Mouse (Mus musculus): ENCODE data around the gene Chn2. TPM values are rescaled to one million over a fixed set of nuclear protein-coding genes. Genes with fewer than 3 reads are reported as not detected.

Gene Chn2
- polyA plus RNA-seq, 1 experiment from 2014 or later = 31.9 TPM

DNA sequence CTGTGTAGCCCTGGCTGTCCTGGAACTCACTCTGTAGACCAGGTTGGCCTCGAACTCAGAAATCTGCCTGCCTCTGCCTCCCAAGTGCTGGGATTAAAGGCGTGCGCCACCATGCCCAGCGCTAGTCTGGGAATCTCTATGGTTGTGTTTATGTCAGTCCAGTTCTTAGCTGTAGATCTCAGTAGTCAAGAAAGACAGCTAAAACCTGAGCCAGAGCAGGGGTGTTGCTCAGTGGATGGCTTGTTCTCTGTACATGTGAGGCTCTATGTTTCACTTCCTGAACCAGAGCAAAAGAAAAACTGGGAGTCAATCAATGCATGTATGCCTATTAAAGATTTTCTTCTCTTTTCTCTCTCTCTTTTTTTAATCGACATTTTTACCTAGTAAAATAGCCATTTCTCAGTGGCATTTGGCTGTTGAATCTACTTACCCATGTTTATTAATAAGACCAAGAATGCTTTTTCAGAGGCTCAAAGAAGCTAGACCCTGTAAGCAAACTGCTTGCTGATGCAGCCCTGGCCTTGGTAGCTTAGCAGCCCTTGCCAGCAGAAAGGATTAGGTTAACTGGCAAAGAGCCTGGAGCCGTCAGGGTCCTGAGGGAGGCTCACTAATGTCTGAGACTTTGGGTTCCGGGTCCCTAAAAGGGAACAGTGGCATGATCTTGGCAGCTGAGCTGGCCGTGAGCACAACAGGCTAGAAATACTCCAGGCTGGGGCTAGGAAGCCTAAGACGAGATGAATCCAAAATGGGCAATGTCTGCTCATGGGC, 87.1 kb downstream of the Chn2 start:
- no peaks in the 10 kb centered on the region for H3K27me3 ChIP-seq
- no peak overlapping the region for H3K4me3 ChIP-seq
- no peak overlapping the region for H3K9ac ChIP-seq
- peak; percentile 90 for ATAC-seq
- no peak overlapping the region for H3K4me2 ChIP-seq
- peak overlapping the region; percentile 48 for H3K27ac ChIP-seq
- H3K36me3 ChIP-seq (ENCODE audit: poor library complexity, severe bottlenecking) = no peaks in the 10 kb centered on the region
- WGBS = 59% methylated on average over 9 of the region's 9 CpGs
- no peaks in the 10 kb centered on the region for H3K9me3 ChIP-seq (replicated peaks)
- peaks cover 26% of the 10 kb centered on the region for H3K4me1 ChIP-seq

DNA sequence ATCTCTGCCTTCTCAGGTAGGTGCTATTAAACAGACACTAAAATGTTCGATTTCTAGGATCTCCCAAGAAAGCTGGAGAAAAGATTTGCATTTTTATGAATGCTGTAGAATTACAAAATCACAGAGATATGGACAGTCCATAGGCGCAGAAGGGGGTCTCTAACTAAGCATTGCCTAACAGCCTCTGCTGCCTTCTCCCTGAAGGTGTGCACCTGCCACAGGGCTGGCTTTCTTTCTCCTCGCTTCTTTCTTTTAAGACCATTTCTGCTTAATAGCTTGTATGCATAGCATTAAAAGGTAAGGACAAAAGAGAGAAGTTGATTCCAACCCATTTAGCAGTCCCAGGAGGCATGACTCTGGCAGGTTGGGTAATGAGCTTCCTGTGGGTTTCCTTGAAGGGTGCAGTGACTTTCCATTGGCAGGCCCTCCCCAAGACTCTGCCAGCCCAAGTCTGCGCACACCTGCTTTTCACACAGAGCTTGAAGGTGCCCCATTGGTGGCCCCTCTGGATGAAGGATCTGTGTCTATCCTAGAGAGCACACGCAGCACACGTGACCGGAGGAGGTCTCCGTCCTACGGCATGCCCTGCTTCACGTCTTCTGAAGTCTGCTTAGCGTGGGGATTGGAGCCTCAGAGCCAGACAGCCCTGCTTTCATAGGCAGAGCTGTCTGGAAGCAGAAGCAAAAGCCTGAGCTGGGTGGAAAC, 87.8 kb downstream of the Chn2 start:
- Histone ChIP-seq H3K4me1 (peaks cover 26% of the 10 kb centered on the region), H3K27ac (peak overlapping the region; percentile 48), H3K4me3 (no peak overlapping the region), H3K36me3 (ENCODE audit: poor library complexity, severe bottlenecking) (no peaks in the 10 kb centered on the region), H3K4me2 (no peak overlapping the region), H3K27me3 (no peaks in the 10 kb centered on the region), H3K9ac (0 out of 2 replicates have a peak overlapping the region, but pooled peaks have one; percentile 22), H3K9me3 (replicated peaks) (no peaks in the 10 kb centered on the region)
- 77% methylated on average over 11 of the region's 11 CpGs for WGBS
- peak; percentile 30; the same call in 1 of the 2 replicates for ATAC-seq

DNA sequence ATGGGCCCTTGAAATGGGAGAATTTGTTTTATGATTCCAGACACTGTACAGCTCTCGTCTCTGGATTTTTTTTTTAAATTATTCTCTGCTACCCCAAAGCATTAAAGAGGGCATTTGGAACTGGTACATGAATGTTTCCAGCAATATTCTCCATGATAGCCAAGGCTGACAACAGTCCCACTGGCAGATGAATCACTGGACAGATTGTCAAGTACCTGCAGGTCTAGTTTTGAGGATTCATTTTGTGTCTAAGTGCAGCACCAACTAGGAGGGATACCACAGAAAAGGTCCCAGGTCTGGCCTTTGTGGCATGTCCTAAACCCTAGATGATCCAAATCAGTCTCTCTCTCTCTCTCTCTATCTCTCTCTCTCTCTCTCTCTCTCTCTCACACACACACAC, 89.3 kb downstream of the Chn2 start:
- ATAC-seq = no peak
- H3K36me3 ChIP-seq (ENCODE audit: poor library complexity, severe bottlenecking) = no peaks in the 10 kb centered on the region
- H3K27ac ChIP-seq = no peak overlapping the region
- no peaks in the 10 kb centered on the region for H3K27me3 ChIP-seq
- no peak overlapping the region for H3K4me2 ChIP-seq
- peaks cover 41% of the 10 kb centered on the region for H3K4me1 ChIP-seq
- H3K9ac ChIP-seq = no peak overlapping the region
- 83% methylated on average over 1 of the region's 1 CpGs for WGBS
- H3K9me3 ChIP-seq (replicated peaks) = no peaks in the 10 kb centered on the region
- H3K4me3 ChIP-seq = no peak overlapping the region

DNA sequence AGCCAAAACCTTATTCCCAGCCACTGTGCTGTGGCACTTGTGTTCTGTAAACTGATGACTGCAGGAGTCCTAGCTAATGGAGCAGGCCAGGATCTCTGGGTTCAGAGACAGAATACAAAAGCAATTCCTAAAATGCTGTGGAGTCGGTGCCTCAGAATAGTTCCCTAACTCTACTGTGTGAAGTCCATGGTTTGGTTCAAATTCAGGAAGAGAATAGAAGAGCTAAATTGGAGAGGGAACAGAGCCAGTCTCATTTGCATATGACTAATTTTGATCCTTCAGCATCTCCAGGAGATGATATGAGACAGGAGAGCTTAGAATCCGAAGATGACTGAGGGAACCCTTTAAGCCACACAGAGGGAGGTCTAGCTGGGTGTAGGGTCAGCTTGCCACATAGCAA, 90.2 kb downstream of the Chn2 start:
- no peaks in the 10 kb centered on the region for H3K27me3 ChIP-seq
- no peak overlapping the region for H3K4me3 ChIP-seq
- no peaks in the 10 kb centered on the region for H3K9me3 ChIP-seq (replicated peaks)
- H3K36me3 ChIP-seq (ENCODE audit: poor library complexity, severe bottlenecking) = no peaks in the 10 kb centered on the region
- peaks cover 41% of the 10 kb centered on the region for H3K4me1 ChIP-seq
- WGBS = 38% methylated on average over 2 of the region's 2 CpGs
- H3K4me2 ChIP-seq = no peak overlapping the region
- 0 out of 2 replicates have a peak overlapping the region, but pooled peaks have one; percentile 21 for H3K27ac ChIP-seq
- no peak overlapping the region for H3K9ac ChIP-seq
- ATAC-seq = no peak

DNA sequence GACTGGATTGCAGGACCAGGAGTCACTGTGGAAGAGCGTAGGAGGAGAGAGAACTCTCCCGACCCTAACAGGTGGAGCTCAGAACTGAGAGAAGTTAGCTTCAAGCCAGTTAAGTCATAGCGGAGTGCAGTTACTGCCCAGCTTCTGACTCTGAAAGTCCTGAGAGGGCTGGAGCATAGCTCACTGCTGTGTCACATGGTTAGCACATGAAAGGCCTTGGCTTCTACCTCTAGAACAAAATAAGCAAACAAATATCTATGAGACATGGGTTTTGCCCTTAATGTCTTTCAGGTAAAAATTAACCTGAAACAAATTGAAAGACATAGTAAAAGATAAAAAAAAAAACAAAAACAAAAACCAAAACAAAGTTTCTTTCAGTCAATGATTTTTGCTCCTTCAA, 91.5 kb downstream of the Chn2 start:
- no peaks in the 10 kb centered on the region for H3K9me3 ChIP-seq (replicated peaks)
- peaks cover 41% of the 10 kb centered on the region for H3K4me1 ChIP-seq
- H3K36me3 ChIP-seq (ENCODE audit: poor library complexity, severe bottlenecking) = no peaks in the 10 kb centered on the region
- no peak for ATAC-seq
- no peaks in the 10 kb centered on the region for H3K27me3 ChIP-seq
- H3K4me2 ChIP-seq = no peak overlapping the region
- 92% methylated on average over 3 of the region's 3 CpGs for WGBS
- H3K4me3 ChIP-seq = no peak overlapping the region
- H3K27ac ChIP-seq = no peak overlapping the region
- H3K9ac ChIP-seq = no peak overlapping the region

DNA sequence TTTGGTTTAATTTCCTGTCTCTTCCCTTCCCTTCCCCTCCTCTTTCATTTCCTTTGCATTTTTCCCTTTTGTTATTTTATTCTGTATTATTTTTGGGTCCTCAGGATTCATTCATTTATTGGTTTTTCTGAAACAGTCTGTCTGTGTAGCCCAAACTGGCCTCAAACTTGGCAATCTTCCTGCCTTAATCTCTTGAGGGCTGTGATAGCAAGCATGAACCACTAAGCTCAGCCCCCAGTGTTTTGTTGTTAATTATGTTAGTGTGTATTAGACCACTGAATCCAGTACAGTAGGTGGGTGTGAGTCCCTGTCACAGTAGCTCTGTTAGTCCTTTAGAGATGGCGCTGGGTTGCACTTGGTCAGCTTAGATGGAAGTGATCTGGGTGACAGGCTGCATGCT, 93.2 kb downstream of the Chn2 start:
- peaks cover 27% of the 10 kb centered on the region for H3K4me1 ChIP-seq
- H3K9me3 ChIP-seq (replicated peaks) = no peaks in the 10 kb centered on the region
- no peak overlapping the region for H3K4me2 ChIP-seq
- ATAC-seq = no peak
- H3K27ac ChIP-seq = no peak overlapping the region
- no peaks in the 10 kb centered on the region for H3K27me3 ChIP-seq
- WGBS = 70% methylated on average over 1 of the region's 1 CpGs
- H3K9ac ChIP-seq = no peak overlapping the region
- no peak overlapping the region for H3K4me3 ChIP-seq
- H3K36me3 ChIP-seq (ENCODE audit: poor library complexity, severe bottlenecking) = no peaks in the 10 kb centered on the region

DNA sequence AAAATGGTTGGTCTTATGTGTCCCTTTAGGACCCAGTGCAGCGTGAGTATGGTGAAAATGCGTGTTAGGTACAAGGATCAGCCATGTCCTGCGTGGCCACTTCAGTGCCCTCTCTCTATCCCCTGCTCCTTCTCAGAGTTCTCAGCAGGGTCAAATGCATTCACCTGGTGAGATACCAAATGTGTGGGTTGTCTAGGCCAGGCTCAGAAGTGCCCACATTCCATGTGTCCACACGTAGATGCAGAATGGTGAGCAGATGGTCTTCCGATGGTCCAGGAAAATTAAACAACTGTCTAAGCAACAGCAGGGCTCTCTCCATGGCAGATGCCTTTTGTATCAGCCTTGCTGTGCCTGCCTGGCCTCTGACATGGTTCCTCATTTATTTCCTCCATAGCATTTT, 93.9 kb downstream of the Chn2 start:
- Histone ChIP-seq H3K9me3 (replicated peaks) (no peaks in the 10 kb centered on the region), H3K4me3 (no peak overlapping the region), H3K4me2 (no peak overlapping the region), H3K27me3 (no peaks in the 10 kb centered on the region), H3K27ac (peak overlapping the region; percentile 14; the same call in 1 of the 2 replicates), H3K4me1 (peaks cover 23% of the 10 kb centered on the region), H3K9ac (no peak overlapping the region), H3K36me3 (ENCODE audit: poor library complexity, severe bottlenecking) (no peaks in the 10 kb centered on the region)
- 69% methylated on average over 5 of the region's 5 CpGs for WGBS
- no peak for ATAC-seq

DNA sequence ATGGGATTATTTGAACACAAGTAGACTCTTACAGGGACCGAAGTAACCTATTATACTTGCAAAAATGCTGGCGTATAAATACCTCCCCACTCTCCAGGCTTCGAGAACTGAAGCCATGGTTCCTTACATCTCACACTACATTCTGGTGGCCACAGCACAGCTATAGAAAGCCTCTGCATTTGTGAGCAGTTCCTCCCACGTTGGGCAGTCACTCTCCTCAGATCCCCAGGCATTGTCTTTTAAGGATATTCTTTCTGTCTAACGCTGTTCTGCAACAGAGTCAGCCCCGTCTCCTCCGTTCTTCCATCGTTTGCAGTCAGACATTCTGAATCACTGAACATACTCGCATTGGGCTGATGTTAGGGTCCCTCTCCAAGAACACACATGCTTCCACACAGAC, 98.8 kb downstream of the Chn2 start:
- Histone ChIP-seq H3K9ac (no peak overlapping the region), H3K4me3 (no peak overlapping the region), H3K4me2 (no peak overlapping the region), H3K27me3 (no peaks in the 10 kb centered on the region), H3K27ac (no peak overlapping the region), H3K9me3 (replicated peaks) (no peaks in the 10 kb centered on the region), H3K4me1 (peaks cover 35% of the 10 kb centered on the region), H3K36me3 (ENCODE audit: poor library complexity, severe bottlenecking) (no peaks in the 10 kb centered on the region)
- ATAC-seq = no peak
- WGBS = 78% methylated on average over 9 of the region's 9 CpGs

DNA sequence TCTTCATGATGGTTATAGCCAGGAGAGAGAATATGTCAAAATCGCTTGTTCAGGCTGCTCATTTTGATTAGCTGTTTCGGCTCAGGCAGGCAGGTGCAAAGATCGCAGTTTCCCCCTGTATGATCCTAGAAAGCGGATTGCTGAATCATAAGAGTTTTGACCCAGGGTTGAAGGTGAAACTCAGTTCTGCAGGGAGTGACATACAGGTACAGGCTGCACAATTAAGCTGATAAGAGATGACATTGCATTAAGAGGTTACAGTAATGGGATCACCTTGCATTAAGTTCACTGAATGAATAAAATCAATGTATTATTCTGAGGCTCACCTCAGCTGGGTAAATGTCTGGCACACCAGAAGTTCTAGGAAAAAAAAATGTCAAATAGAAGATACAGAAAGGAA, 101.1 kb downstream of the Chn2 start:
- Histone ChIP-seq H3K4me3 (no peak overlapping the region), H3K4me2 (no peak overlapping the region), H3K9ac (no peak overlapping the region), H3K9me3 (replicated peaks) (no peaks in the 10 kb centered on the region), H3K27ac (no peak overlapping the region), H3K4me1 (peaks cover 34% of the 10 kb centered on the region), H3K36me3 (ENCODE audit: poor library complexity, severe bottlenecking) (no peaks in the 10 kb centered on the region), H3K27me3 (no peaks in the 10 kb centered on the region)
- ATAC-seq = no peak
- 87% methylated on average over 4 of the region's 4 CpGs for WGBS

DNA sequence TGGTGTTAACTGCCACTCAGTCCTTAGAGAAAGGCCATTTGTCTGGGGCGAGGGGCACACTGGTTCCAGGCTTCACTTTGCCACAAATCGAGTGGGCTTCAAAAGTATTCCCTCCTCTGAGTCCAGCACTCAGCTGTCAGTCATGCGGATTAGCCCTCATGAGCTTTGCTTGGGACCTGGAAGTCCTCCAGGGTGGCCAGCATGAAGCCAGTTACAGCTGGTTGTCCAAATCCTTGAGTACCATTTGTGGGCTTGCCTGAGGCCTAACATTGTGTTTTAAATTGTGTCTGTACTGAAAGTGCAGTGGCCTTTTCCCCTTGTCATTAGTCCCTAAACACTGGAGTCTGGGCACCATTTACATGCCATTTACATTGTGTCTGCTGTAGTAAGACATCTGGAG, 101.8 kb downstream of the Chn2 start:
- Histone ChIP-seq H3K4me1 (peaks cover 39% of the 10 kb centered on the region), H3K36me3 (ENCODE audit: poor library complexity, severe bottlenecking) (no peaks in the 10 kb centered on the region), H3K9ac (no peak overlapping the region), H3K9me3 (replicated peaks) (no peaks in the 10 kb centered on the region), H3K27ac (peak overlapping the region; percentile 15; the same call in 1 of the 2 replicates), H3K4me3 (no peak overlapping the region), H3K27me3 (no peaks in the 10 kb centered on the region), H3K4me2 (no peak overlapping the region)
- 51% methylated on average over 3 of the region's 3 CpGs for WGBS
- ATAC-seq = no peak

DNA sequence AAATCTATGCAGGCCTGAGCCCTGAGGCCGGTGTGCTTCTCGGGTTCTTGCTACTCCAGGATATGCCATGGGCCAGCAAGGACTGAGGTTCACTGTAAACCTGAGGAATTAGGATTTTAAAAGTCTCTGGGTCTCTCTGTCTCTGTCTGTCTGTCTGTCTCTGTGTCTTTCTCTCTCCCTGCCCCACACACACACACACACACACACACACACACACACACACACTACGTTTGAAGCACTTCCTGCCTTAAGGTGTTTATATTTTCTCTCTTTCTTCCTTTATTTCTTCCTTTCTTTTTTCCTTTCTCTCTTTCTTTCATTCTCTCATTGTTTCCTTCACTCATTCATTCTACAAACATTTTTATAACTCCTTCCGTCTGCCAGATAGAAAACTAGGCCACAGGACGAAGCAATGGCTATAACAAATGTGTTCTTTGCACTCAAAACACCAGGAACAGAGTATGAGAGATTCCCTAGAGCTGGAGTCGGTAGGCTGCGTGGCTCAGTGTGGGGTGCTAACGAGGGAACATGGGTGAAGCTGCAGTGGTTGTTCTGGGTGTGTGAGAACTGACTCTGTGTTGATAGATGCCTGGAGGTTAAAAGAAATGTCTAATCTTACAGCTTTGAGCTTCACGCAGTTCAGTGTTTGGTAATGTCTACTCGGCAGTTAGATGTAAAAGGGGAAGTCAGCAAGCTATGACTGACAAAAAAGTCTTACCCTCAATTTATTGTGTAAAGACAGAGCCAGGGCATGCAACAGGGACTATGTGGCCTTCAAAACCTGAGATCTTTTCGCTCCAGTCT, 103.7 kb downstream of the Chn2 start:
- no peak overlapping the region for H3K4me3 ChIP-seq
- H3K9ac ChIP-seq = no peak overlapping the region
- no peak overlapping the region for H3K27ac ChIP-seq
- no peaks in the 10 kb centered on the region for H3K9me3 ChIP-seq (replicated peaks)
- peaks cover 39% of the 10 kb centered on the region for H3K4me1 ChIP-seq
- H3K4me2 ChIP-seq = no peak overlapping the region
- ATAC-seq = no peak
- no peaks in the 10 kb centered on the region for H3K36me3 ChIP-seq (ENCODE audit: poor library complexity, severe bottlenecking)
- H3K27me3 ChIP-seq = no peaks in the 10 kb centered on the region
- WGBS = 70% methylated on average over 11 of the region's 11 CpGs

DNA sequence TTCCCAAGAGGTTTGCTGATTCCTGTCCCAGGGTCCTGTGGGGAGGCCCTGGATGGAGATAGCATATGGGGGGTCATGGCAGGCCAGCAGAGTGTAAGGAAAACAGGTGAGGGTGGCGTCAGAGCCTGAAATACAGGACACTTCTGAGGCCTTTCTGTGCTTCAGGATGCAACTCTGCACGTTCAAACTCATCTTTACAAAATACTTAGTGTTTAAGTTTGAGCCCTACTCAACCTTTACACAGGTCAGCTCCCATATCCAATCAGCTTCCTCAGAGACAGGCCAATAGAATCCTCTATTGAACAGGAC, 104.3 kb downstream of the Chn2 start:
- H3K4me1 ChIP-seq = peaks cover 42% of the 10 kb centered on the region
- no peak overlapping the region for H3K4me2 ChIP-seq
- H3K4me3 ChIP-seq = no peak overlapping the region
- H3K27me3 ChIP-seq = no peaks in the 10 kb centered on the region
- ATAC-seq = no peak
- no peak overlapping the region for H3K9ac ChIP-seq
- H3K27ac ChIP-seq = no peak overlapping the region
- WGBS = 87% methylated on average over 2 of the region's 2 CpGs
- H3K9me3 ChIP-seq (replicated peaks) = no peaks in the 10 kb centered on the region
- H3K36me3 ChIP-seq (ENCODE audit: poor library complexity, severe bottlenecking) = no peaks in the 10 kb centered on the region

All from forebrain, embryonic 13.5 days (tissue).